Mouse (Mus musculus) induced T-regulatory cell, adult 2 months (primary cell): ENCODE results near the gene Bub1b.
"Not testable (repeated sequence)": the region's sequence is repeated elsewhere in the genome, so short reads cannot be mapped to it uniquely, and the experiment has no call there.

Experiments used
- DNase-seq: peaks from one replicate; pipeline ENCODE4 v3.0.0-alpha.2; 2012; ENCODE audit warnings: low read depth

Gene Bub1b

DNA sequence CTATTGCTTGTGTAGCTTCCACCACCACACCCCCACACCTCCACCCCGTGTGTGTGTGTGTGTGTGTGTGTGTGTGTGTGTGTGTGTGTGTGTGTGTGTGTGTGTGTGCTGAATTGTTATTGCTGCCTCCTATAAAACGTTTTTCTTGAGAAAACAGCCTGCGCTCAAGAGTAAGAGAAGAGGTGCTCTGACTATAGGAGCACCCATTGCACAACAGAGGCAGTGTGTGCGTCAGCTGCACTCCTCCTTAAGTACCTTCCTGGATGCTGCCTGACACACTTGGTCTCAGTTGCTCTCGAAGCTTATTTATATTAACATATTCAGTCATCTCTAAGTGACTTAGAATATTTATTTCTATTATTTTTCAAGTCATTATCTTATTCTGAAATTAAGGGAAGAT is 20.0 kb downstream of the Bub1b start:
- no peak for DNase-seq

- no peak for DNase-seq
Measured at GRCm38 (mm10) chr2:118620101-118620500, 22.1 kb downstream of the Bub1b start.

GRCm38 (mm10) chr2:118620608-118621007 is 22.6 kb downstream of the Bub1b start:
- DNase-seq: peak; percentile 89

DNA sequence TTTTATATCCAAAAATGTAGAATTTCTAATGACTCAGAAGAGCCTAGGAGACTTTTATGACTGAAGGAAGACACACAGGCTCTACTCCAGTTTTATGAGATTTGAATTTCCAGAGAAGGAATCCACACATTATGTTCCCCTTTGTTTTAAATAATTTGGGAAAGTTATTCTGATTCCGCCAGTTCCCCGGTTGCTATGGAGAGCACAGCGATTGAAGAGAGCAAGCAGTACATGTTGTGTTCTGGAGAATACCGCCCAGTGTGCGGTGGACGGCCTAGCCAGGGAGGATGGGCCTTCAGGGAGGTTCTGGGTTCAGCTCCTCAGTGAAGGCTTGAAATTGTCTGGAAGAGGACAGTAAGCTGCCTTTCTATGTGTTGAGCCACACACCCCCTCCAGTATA is 31.3 kb downstream of the Bub1b start:
- no peak for DNase-seq

DNA sequence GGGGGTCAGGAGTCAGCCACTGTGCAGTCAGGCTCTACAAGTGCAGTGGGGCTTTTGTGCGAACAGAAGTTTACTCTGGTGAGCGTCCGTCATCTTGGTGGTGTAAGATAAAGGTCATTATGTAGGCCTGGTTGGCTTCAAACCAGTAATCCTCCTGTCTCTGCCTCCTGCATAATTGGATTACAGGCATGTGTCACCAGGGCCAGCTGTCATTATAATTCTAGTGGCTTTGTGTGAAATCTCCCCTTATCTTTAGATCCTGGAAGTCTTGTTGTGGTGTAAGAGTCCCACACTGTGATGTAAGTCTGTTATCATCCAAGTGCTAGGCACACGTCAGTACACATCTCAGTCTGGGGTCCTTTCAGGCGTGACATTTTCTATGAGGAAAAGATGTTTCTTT is 35.4 kb downstream of the Bub1b start:
- no peak for DNase-seq

GRCm38 (mm10) chr2:118637258-118637657 is 39.2 kb downstream of the Bub1b start:
- no peak for DNase-seq

GRCm38 (mm10) chr2:118637888-118638526 is 40.0 kb downstream of the Bub1b start:
- peak; percentile 87 for DNase-seq

- DNase-seq: no peak
Measured at GRCm38 (mm10) chr2:118638686-118639085, 40.7 kb downstream of the Bub1b start.

GRCm38 (mm10) chr2:118641147-118641546 is 43.1 kb downstream of the Bub1b start:
- no peak for DNase-seq

DNA sequence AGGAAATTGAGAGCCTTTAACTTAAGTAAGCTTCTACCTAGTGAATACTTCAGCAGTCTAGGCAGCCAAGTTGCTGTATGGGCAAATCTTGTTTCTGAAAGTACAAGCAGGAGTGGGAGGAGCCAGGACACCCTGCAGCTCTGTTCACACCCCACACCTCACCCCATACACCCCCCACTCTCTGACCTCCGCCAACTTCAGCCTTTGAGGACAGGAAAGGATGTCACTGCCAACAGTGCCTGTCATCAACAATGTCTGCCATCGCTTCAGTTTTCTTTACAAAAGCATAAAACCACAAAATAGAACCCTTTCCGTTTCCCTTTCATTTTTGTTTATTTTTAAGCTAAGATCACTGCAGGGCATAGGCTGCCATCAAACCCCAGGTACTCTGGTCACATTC is 44.4 kb downstream of the Bub1b start:
- peak; percentile 82 for DNase-seq

GRCm38 (mm10) chr2:118642942-118643341 is 44.9 kb downstream of the Bub1b start:
- peak; percentile 54 for DNase-seq

- DNase-seq: no peak
Measured at GRCm38 (mm10) chr2:118646665-118647064, 48.7 kb downstream of the Bub1b start.

GRCm38 (mm10) chr2:118650697-118651096 is 52.7 kb downstream of the Bub1b start:
- DNase-seq: not testable (repeated sequence)

DNA sequence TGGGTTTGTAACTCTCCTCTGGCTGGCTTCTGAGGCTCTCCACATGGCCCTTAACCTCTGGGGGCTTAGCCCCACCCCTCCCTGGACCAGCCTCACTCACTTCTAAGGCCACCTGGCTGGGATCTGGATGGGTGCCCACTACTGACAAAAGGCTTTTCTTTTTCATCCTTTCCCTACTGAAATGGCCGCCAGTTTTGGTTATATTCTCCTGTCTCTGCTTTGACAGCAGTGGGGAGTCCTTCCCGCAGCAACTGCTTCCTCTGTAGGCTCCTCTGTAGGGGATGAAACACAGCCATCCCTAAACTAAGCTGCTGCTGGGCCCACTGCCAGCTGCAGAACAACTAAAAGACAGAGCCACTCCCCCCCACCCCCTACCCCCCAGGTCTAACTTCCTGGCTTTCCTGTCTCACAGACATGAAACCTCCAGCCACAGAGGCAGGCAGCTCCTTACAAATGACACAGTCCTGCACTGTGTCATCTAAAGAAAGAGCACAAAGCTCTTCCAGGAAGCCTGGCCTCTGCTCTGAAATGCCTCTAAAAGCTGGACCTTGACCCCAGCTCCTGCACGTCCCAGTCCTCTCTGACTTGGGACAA is 58.8 kb downstream of the Bub1b start:
- DNase-seq: no peak

DNA sequence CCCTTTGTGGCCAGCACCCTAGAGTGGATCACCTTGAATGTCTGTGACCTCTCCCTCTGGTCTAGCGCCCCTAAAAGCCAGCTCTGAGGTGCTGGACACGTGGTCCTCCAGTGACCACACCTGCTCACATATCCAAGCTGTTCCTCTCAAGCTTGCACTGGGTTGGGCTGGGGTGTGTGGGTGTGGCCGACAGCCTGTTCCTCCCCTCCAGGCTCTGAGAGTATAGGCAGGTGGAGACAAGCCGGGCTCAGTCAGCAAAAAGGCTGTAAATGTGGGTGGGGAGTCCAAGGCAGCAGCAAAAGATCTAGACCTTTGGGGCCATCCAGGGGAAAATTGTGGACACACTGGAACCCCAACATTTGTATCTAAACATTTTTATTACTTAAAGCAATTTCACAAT is 60.4 kb downstream of the Bub1b start:
- peak; percentile 29 for DNase-seq

GRCm38 (mm10) chr2:118659077-118659476 is 61.1 kb downstream of the Bub1b start:
- DNase-seq: peak; percentile 50

DNA sequence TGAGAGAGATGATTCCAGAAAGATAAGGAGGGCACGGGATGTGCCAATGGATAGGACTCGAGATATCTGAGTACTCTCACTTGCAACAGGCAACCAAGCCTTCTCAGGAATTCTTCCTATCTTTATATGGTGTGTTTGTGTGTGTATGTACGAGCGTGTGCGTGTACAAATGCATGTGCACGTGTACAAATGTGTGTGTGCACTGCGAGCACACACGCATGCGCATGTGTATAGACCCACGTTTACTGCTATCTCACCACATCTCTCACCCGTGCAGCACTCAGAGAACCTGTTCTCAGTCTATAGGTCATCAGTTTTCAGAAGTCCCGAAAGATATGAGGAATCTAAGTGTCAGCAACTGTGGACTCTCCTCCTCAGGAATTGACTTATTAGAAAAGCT is 61.5 kb downstream of the Bub1b start:
- DNase-seq: no peak

DNA sequence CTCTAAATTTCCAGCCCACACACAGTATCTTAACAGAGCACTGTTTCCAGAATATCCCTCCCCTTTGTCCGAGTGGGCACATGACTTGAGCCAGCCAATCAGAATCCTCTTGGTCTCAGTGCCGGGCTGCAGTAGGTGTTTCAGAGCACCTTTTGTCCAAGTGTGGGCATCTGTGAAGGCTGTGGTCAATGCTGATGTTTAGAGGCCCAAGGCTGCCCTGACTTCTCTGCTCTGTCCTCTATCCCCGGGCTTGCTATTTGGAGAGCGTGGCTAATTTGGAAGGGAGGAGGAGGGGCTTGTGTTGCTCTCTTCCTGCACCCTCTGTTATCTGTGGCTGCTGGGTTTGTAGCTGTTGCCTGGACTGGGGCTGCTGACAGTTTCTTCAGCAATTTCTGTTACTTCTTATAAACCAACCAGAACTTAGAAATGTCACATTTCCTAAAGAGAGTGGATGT is 62.0 kb downstream of the Bub1b start:
- DNase-seq: peak; percentile 70

DNA sequence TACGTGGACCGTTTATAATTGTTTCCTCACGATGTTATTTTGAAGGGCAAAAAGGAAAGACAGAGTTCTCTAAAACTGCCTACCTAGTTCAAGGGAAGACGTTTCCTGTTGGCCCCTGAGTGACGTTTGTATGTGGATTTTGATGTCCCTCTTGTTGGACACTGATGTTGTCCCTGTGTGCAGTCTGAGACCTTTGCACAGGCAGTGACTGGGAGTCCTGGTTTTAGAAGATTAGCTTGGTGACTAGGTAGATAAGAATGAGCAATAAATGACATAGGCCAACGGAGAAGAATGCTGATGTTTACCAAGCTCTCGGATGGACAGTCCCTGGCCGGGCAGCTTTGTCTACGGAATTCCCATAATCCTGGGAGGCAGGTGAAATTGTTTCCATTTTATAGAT is 63.9 kb downstream of the Bub1b start:
- DNase-seq: no peak

DNA sequence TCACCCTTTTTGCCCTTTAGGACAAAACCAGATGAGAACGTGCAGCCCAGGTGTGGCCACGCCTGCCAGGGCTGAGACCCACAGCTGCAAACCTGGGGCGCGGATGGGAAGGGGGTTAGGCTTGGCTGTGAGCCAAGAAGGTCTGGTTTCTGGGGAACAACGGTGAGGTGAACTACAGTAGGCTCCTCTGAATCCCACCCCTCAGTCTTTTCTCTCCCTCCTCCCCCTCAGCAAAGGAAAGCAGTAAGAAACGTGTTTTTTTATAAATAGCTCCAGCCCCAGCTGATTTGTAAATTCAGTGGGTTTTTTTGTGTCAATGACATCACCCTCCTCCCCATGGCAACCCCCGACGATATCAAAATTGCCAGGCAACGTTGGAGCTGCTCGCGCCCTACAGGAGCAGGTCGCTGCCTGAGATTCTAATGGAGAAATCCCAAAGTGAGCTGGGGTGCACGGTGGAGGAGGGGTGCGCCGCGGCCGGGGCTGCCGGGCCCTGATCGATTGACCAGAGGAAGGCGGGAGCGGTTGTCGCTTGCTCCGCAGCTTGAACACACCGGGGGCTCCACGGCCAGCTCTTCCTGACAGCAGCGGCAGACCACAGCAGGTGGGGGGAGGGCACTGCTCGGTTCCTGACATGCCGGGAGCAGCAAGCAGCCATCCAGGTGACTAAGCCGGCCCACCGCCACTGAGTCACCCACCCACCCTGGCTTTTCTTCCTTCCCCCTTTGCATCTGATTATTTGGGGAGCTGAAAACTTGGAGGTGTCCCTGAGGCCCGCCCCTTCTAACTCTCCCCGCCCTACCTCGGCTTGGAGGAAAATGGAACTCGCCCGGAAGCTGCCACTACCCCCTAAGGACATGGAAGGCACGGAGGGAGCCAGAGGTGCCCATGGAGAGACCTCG is 65.1 kb downstream of the Bub1b start, which contains the start of gene Pak6:
Gene Pak6 (plus strand): TSS at position 402 of the 902 bp plus-strand sequence.
- peak; percentile 54 for DNase-seq

- DNase-seq: no peak
Measured at GRCm38 (mm10) chr2:118663804-118664766, 66.1 kb downstream of the Bub1b start.
